Mouse (Mus musculus) spleen, postnatal 10 days (tissue): ENCODE data around the gene Mctp2.

Source experiments
- DNase-seq, 2 experiments: peaks; one replicate each; pipeline ENCODE4 v3.0.0; 2021 to 2022; ENCODE audit warnings: low spot score in 2 of 2

The Mctp2 gene

GRCm38 (mm10) chr7:72306382-72306841 is at the start of gene Mctp2:
Mctp2 (minus strand) TSS chr7:72306608.
- peak; percentile 31 to 68 for DNase-seq

- DNase-seq: no peak
Observed at GRCm38 (mm10) chr7:72345901-72346300, 39.5 kb upstream of the Mctp2 start.

- no peak for DNase-seq
Observed at GRCm38 (mm10) chr7:72343751-72344150, 37.3 kb upstream of the Mctp2 start.

GRCm38 (mm10) chr7:72342822-72343221 is 36.4 kb upstream of the Mctp2 start:
- DNase-seq: peak in 1 of 2 experiments; percentile 42

GRCm38 (mm10) chr7:72325961-72326360 is 19.6 kb upstream of the Mctp2 start:
- no peak for DNase-seq

GRCm38 (mm10) chr7:72320906-72321305 is 14.5 kb upstream of the Mctp2 start:
- no peak for DNase-seq

- DNase-seq: no peak
Observed at GRCm38 (mm10) chr7:72320441-72320840, 14.0 kb upstream of the Mctp2 start.

GRCm38 (mm10) chr7:72314395-72315060 is 8.1 kb upstream of the Mctp2 start:
- no peak for DNase-seq

- no peak for DNase-seq
Observed at GRCm38 (mm10) chr7:72313908-72314307, 7.5 kb upstream of the Mctp2 start.

GRCm38 (mm10) chr7:72311582-72311981 is 5.2 kb upstream of the Mctp2 start:
- DNase-seq: no peak

GRCm38 (mm10) chr7:72308078-72308477 is 1.7 kb upstream of the Mctp2 start:
- DNase-seq: peak in 1 of 2 experiments; percentile 29

- DNase-seq: no peak
Observed at GRCm38 (mm10) chr7:72306847-72307246, 439 bp upstream of the Mctp2 start.

- DNase-seq: no peak
Observed at GRCm38 (mm10) chr7:72305971-72306370, 437 bp downstream of the Mctp2 start.

- no peak for DNase-seq
Observed at GRCm38 (mm10) chr7:72301667-72302066, 4.7 kb downstream of the Mctp2 start.

GRCm38 (mm10) chr7:72299726-72300125 is 6.7 kb downstream of the Mctp2 start:
- DNase-seq: peak in 1 of 2 experiments; percentile 38

GRCm38 (mm10) chr7:72297013-72297412 is 9.4 kb downstream of the Mctp2 start:
- DNase-seq: no peak

- DNase-seq: no peak
Observed at GRCm38 (mm10) chr7:72296171-72296570, 10.2 kb downstream of the Mctp2 start.

GRCm38 (mm10) chr7:72294886-72295285 is 11.5 kb downstream of the Mctp2 start:
- no peak for DNase-seq

- no peak for DNase-seq
Observed at GRCm38 (mm10) chr7:72293784-72294538, 12.4 kb downstream of the Mctp2 start.

GRCm38 (mm10) chr7:72292232-72292913 is 14.0 kb downstream of the Mctp2 start:
- DNase-seq: no peak

GRCm38 (mm10) chr7:72280721-72281120 is 25.7 kb downstream of the Mctp2 start:
- DNase-seq: peak in 1 of 2 experiments; percentile 63

- DNase-seq: peak in 1 of 2 experiments; percentile 32
Observed at GRCm38 (mm10) chr7:72278412-72278811, 28.0 kb downstream of the Mctp2 start.
